Mouse (Mus musculus): ENCODE data around the gene Sept8.
"Not testable (repeated sequence)": the region's sequence is repeated elsewhere in the genome, so short reads cannot be mapped to it uniquely, and the experiment has no call there.

Sept8 gene

DNA sequence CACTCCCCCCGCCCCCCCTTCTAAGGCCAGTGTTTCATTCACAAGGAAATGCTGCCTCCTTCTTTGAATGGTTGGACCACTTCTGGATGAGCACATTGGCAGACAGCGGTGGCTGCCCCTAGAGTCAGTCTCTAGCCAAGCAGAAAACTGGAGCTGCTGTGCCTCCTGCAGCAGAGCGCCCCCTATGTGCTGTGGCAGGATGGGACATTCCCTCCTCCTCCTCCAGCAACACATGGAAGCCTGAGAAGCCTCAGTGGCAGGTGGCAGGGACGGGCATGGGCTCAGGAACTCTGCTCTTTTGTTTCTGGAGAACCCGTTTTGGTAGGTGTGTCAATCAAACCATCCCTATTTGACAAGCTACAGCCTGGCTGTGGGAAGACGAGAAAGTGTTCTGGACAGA lies 5.8 kb downstream of the Sept8 start:
- DNase-seq (ENCODE audit: inconsistent ontology term): no peak

DNA sequence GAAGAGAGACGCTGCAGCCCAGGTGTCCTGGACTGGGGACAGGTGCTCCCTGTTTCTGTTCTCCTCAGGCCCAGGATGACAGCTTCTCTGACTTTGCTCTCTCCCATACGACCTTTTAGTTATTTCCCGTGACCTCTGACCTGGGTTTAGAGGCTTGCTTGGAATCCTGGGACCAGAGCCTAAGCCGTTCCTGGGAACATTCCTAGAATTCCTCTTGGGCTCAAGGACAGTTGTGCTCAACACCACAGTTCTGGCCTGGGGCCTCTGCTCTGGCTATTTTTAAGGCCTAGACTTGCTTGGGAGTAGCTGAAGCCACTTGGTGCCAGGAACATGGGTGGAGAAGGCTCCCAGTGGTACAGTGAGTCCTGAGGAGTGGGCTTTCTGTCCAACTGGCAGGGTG lies 6.4 kb downstream of the Sept8 start:
- DNase-seq (ENCODE audit: inconsistent ontology term): peak; percentile 85

DNA sequence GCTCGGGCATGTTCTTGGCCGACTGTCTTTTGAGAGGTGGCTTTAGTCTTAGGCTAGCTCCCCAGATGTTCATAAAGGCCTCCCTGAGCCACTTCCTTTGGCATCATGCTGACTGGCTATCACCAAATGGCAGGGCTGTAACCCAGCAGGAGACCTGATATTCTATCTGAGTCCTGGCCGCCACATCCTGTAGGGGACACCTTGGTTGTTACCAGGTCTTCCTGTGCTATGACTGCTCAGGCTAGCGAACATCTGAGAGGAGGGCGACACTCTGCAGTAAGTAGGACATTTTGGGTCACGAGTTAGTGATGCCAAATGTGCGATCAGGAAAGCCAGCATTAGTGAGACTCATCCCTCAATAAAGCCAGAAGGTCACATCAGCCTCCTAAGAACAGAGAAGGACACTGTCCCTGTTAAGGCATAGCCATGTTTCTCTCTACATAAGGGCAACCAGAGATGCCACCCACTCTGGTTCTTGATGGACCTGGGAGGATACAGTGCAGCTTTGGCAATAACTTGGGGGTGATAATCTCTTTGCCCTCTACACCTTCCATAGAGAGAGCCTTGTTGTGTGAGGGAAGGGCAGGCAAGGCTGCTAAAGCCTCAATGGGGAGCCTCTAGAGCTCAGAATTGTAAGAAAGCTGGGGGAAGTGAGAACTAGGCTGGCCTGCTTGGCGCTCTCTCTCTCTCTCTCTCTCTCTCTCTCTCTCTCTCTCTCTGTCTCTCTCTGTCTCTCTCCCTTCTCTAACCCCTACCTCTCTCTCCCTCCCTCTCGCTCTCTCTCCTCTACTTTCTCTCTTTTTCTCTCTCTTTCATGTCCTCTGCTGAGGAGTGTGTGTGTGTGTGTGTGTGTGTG lies 9.6 kb downstream of the Sept8 start:
- peak; percentile 78 for DNase-seq (ENCODE audit: inconsistent ontology term)

DNA sequence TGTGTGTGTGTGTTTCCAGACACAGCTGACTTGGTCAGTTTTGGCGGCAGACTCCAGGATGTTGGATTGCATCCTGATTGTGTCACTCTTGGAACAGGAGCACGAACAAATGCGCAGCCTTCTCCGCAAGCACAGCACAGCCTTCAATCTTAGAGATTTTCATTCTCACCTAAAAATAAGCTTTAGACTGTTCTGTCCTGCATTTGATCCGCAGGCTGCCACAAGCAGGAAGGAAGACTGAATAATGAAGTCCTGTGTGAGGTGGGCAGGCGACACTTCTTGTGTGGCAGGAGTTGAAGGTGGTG lies 10.1 kb downstream of the Sept8 start:
- DNase-seq (ENCODE audit: inconsistent ontology term): no peak

DNA sequence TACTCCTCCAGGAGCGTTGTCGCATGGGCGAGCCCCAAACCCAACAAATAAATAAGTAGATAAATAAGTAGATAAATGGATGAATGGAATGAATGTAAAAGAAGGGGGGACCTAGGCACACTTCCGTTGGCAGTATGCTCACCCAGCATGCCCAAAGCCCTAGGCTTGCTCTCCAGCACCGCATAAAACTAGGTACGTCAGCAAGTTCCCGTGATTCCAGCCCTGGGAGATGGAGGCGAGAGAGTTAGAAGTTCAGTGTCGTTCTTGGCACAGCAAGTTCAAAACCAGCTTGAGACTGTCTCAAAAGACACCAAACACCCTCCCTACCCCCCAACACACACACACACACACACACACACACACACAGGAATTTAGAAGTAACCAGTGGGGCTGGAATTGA lies 10.9 kb downstream of the Sept8 start:
- no peak for DNase-seq (ENCODE audit: inconsistent ontology term)

DNA sequence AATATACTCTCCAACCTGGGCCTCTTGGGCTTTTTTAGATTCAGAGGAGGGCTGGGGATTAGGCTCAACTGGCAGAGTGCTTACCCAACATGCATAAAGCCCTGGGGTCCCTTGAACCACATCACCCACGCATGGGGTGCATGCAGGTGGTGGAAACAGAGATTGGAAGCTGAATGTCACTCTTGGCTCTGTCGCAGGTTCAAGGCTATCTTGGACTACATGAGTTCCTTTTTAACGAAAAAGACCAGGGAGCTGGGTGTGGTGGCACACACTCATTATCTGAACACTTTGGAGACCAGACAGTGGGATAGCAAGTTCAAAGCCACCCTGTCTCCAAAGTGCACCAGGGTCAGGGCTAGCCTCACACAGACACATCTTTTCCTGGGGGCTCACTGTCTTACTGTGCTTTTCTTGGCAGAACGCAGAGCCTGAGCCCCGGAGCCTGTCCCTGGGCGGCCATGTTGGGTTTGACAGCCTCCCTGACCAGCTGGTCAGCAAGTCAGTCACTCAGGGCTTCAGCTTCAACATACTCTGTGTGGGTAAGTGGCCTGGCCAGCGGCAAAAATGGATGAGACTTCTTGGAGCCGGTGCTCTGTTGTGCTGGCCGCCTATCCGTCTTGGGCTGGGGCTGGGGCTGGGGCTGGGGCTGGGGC lies 12.6 kb downstream of the Sept8 start:
- DNase-seq (ENCODE audit: inconsistent ontology term): no peak

DNA sequence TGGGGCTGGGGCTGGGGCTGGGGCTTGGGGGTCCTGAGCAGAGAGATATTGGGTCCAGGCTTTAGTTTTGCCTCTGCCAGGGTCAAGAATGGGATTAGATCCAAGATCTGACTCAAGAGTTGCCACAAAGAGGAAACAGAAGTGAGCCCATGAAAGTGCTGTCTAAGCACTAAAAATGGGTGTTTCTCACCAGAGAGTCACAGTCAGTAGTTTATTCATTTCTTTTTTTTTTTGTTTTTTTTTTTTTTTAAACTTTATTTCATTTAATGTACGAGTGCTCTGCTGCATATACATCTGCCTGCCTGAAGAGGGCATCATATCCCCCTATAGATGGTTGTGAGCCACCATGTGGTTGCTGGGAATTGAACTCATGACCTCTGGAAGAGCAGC lies 13.2 kb downstream of the Sept8 start:
- DNase-seq (ENCODE audit: inconsistent ontology term): no peak

DNA sequence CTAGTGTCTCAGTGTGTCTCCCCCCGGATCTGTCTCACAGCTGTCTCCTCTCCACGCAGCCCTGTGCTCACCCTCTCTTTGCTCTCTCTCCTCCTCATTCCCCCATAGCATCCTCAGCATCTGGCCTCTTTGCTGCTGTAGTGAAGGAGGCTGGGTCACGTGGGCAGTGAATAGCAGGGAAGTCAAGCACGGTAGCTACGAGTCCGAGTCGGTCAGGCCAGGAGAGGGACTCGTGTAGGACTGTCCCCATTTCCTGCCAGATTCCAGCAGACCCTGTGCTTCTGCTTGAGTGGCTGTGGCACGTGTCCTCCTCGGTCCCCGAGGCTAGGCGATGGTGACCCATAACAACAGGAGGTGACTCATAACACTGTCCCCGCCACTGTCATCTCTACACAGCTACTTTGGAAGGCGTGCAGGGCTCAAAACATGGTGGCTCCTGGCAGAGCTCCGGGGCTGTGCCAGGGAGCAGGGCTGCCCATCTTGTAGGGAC lies 20.0 kb downstream of the Sept8 start:
- peak; percentile 88 for DNase-seq (ENCODE audit: inconsistent ontology term)

DNA sequence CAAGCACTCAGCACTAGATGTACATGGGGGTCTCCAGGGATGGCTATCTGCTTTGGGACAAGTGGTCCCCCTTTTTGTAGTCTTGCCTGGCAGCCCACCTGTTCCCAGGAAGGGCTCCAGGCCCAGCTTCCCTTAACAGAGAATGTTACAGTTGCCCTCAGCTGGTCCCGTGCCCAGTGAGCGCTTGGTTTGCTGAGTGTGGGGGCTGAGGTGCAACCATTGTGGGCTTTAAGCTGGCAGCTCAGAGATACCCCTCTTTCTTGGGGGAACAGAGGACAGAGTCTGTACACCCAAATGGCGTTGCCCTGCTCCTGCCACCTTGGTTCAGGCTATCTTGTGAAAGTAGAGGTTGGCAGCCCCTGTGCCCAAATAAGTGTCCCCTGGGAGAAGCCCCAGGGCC lies 21.3 kb downstream of the Sept8 start:
- DNase-seq (ENCODE audit: inconsistent ontology term): no peak

DNA sequence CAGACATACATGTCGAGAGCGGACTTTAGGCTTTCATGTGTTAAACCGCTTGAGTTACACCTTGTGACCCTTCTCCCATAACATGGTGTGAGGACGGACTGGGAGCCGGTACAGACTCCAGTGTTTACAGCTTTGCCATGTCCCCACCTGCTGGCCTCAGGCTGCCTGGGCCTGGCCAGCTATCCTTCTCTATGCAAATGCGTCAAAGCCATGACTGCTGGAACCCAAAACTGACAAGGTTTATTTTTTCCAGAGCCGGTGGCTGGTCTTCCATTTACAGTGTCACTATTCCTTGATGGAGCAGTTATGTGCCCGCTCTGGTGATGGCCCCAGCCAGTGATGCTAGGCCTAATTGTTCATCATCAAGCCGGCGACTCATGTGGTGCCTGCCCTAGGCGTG lies 22.2 kb downstream of the Sept8 start:
- no peak for DNase-seq (ENCODE audit: inconsistent ontology term)

DNA sequence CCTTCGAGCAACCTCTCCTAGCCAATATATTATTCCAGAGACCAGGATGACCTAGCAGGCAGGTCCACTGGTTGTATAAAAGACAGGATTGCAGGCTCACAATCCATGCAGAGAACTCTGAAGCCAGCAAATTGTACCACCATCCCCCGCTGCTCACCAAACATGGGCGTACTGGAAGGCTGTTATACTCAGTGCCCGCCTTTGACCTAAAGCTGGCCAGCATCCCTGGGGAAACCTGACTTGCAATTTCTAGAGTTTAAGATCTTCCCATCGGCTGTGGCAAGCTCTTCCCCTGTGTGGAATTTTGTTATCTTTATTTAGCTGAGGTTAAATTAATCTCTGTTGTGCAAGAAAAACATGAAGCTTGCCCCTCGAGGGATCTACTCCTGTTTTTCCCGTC lies 24.0 kb downstream of the Sept8 start:
- no peak for DNase-seq (ENCODE audit: inconsistent ontology term)

DNA sequence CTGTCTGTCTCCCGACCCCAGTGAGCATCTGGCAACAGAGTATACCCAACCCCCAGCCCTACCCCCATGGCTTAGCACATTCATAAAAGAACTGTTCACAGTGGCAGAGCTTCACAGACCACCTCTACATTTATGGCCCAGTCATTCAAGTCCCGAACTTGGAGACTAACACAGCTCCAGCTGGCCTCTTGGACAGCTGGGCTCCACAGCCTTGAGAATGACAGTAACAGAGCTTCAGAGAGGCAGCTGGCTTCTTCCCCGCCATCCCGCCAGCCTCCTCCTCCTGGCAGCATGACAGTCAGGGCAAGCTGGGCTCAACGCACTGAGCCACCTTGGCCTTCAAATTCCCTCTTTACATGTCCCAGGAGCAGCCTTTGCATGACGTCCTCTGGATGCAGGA lies 27.2 kb downstream of the Sept8 start:
- DNase-seq (ENCODE audit: inconsistent ontology term): no peak

DNA sequence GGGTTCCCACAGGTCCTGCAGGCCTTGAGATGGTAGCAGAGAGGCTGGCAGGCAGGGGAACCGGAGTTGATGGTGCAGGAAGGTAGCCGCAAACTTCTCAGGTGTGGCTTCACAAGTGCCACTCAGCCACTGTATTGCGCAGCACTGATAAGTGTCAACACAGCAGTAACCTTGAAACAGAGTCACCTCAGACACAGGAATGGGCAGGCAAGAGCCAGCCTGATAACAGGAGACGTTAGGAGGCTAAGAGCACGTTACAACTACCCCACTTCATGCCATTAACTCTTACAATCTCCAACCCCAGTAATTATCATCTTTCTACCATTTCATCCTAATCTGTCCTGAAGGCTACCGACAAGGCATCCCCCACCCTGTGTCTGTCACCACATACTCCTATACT lies 28.5 kb downstream of the Sept8 start:
- DNase-seq (ENCODE audit: inconsistent ontology term): no peak

DNA sequence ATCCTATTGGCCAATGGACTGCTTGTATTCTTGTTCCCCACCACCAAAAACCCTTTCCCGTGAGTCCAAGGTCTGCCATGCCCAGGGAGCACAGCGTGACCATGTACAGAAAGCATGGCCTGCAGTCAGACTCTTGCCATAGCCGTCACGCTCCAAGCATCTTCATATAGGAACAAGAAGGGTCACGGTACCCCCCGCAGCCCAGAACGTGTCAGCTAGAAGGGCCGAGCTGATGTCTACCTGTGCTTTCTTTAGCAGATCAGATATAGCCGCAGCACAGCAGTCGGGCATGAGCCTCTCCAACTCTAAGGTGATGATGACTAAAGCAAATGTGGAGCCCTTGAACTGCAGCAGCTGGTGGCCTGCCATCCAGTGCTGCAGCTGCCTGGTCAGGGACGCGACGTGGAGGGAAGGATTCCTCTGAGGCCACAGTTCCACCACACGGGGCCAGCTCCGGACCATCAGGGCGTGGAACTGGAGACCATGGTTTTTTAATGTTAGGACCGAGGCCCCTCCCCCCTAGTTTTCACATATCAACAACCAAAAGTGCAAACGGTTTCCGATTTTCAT lies 29.1 kb downstream of the Sept8 start:
- no peak for DNase-seq (ENCODE audit: inconsistent ontology term)

DNA sequence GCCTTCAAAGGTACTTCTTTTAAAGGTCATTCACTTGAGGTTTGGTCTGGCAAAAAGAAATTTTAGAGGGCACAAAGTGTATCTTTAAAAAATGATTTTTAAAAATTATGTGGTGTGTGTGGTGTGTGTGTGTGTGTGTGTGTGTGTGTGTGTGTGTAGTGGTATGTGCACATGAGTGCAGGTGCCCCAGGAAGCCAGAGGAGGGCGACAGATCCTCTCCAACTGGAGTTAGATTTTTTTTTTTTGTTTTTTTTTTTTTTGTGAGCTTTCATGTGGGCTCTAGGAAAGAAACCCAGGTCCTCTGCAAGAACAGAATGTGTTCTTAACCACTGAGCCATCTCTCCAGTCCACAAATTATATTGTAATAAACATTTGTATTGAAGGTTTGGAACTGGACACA lies 31.7 kb downstream of the Sept8 start:
- DNase-seq (ENCODE audit: inconsistent ontology term): no peak

DNA sequence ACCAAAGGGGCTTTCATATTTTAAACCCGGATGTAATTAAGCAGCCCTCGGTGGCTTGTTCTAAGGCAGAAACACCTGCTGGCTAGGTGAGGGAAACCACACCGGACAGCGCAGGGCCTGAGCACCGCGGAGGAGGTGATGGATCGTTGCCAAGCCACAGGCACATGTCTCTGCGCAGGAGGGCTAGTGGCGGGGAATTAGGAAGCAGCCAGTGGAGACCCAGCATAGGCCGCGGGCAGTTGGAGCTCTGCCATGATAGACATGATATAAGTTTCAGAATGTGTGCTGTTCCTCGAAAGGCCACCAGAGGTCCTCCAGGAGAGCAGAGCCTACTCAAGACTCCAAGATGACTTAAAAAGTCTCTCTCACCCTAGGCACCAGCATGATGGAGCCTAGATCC lies 32.7 kb downstream of the Sept8 start:
- peak; percentile 39 for DNase-seq (ENCODE audit: inconsistent ontology term)

DNA sequence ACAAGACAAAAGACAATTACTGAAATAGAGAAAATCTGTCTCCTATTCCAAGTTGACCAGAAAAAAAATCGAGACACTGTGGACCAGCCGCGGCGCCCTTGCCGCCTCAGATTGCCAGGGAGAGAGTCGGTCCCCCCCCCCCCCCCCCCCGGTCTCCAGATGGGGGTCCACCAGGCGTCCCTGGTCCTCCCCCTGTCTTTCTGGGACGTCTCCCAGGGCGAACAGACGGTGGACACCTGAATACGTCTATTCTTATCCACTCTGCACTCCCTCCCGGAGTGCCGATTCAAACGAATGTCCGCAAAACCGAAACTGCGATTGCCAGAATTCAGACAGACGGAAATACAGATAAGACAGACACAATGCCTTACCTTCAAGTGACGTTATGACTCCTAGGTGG lies 37.5 kb downstream of the Sept8 start:
- DNase-seq (ENCODE audit: inconsistent ontology term): not testable (repeated sequence)

DNA sequence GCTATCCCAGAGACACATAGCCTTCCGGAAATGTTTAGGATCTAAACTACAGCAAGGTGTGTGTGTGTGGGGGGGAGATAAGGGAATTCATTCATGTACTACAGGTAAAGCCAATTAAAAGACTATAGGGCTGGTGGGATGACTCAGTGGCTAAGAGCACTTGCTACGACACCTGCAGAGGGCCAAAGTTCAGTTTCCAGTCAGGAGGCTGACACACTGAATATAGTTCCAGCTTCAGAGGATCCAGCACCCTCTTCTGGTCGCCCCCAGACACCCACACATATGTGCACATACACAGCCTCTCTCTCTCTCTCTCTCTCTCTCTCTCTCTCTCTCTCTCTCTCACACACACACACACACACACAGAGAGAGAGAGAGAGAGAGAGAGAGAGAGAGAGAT lies 38.9 kb downstream of the Sept8 start:
- not testable (repeated sequence) for DNase-seq (ENCODE audit: inconsistent ontology term)

DNA sequence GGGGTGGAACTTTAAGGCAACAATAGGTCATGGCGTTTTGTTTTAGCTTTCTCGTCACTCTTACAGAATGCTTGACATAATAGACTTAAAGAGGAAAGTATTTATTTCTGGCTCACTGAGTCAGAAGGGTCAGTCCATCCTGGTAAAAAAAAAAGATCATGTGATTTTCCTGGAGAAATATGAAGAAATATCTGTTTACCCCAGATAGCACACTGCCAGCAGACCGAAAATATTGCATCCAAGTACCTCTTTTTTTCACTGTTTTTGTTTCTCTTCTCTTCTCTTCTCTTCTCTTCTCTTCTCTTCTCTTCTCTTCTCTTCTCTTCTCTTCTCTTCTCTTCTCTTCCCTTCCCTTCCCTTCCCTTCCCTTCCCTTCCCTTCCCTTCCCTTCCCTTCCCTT lies 40.9 kb downstream of the Sept8 start:
- DNase-seq (ENCODE audit: inconsistent ontology term): not testable (repeated sequence)

DNA sequence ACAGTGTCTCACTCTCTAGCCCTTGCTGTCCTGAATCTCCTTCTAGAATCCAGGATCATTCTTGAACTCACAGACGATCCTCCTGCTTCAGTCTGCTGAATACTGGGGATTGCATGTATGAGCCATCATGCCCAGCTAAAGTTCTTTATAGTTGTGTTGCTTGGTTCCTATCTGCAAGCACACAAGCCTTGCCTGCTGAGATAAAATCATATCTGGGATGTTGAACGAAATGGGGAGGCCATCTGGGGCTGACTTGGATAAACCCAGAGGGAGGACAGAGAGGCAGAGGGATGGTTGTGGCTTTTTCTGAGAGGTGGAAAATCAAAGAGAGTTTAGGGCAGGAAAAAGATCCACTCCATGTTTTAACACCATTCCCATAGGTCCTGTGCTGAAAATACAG lies 42.9 kb downstream of the Sept8 start:
- DNase-seq (ENCODE audit: inconsistent ontology term): no peak

DNA sequence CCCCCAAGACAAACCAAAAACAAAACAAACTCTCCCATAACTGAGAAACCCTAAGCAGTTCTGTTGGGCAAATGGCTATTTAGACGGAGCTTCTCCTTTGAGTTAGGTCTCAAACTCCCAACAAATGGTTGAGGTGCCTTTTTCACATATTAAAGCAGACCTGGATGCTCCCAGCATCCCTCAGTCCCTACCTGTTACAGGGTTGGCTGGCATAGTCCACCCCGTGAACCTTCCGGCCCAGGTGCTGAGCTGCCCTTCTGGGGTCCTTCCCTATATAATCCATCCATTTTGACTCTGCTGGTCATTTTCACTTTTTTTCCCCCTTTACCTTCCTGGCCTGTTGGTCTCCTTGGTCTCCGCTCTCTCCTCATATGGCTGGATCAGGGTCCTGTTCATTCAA lies 47.6 kb downstream of the Sept8 start:
- no peak for DNase-seq (ENCODE audit: inconsistent ontology term)

DNA sequence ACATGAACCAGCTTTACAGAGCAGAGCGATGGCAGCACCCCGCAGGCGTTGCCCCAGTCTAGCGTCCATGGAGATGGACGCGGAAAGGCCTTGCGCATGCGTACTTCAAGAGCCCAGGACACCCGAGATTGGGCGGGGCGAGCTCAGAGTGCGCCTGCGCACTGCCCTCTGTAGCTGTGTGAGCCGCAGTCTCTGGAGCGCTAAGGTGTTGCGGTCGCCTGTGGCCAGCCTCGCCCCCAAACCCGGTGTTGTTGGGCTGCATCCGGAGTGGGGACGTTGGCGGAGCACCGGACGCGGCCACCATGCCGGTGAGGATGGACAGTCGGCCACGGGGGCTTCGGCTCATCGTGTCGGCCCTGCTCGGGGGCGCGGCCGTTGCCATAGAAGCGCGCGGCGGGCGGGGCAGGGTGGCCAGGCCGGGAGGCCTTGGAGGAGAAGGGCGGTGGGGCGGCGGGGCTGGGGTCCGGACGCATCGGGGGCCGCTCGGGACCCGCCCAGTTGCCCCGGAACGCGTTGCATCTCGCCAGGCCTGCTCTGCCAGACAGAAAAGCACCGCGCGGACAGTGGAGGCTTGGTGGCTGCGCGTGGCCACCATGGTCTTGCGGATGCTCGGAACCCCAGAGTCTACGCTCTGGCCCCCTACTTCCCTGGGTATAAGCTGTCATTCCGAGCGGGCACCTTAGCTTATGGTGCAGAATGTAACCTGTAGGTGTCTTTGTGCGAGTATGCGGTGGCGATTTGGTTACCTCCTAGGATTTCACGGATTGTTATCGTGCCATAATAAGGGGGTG lies 48.4 kb downstream of the Sept8 start, which contains the start of gene Kif3a:
TSS of gene Kif3a (plus strand) at position 156 of the 791 bp plus-strand sequence.
- peak; percentile 96 for DNase-seq (ENCODE audit: inconsistent ontology term)

Data from Muller cell, postnatal 12 days (primary cell).